Mouse (Mus musculus) frontal cortex, adult 2 months (tissue): ENCODE data around the gene Hivep2. TPM values are rescaled to one million over a fixed set of nuclear protein-coding genes. Genes with fewer than 3 reads are reported as not detected.

ENCODE experiments used
- DNase-seq, 2 experiments: peaks; one replicate each; pipeline ENCODE4 v3.0.0; 2022; ENCODE audit warnings: low spot score in 1 of 2; ENCODE audit errors: extremely low spot score in 1 of 2
- polyA plus RNA-seq: library from polyadenylated mRNA; depleted of rRNA; stranded (reverse); fragments of >200 nt; gene quantifications from 2 replicates; pipeline ENCODE4 v1.2.3, GENCODE M21; 2012

The Hivep2 gene
- polyA plus RNA-seq, 1 experiment, result 102 TPM

- peak in 1 of 2 experiments; percentile 66 for DNase-seq
Measured at GRCm38 (mm10) chr10:14017822-14018364, 52.0 kb downstream of the Hivep2 start.

- DNase-seq, result no peak
Measured at GRCm38 (mm10) chr10:14018672-14019071, 52.8 kb downstream of the Hivep2 start.

- DNase-seq, result no peak
Measured at GRCm38 (mm10) chr10:14019198-14019597, 53.3 kb downstream of the Hivep2 start.

GRCm38 (mm10) chr10:14020253-14020652 is 54.4 kb downstream of the Hivep2 start:
- DNase-seq, result no peak

- no peak for DNase-seq
Measured at GRCm38 (mm10) chr10:14024971-14025370, 59.1 kb downstream of the Hivep2 start.

- DNase-seq, result no peak
Measured at GRCm38 (mm10) chr10:14027751-14028150, 61.9 kb downstream of the Hivep2 start.

- no peak for DNase-seq
Measured at GRCm38 (mm10) chr10:14028956-14029355, 63.1 kb downstream of the Hivep2 start.

- DNase-seq, result no peak
Measured at GRCm38 (mm10) chr10:14030458-14031035, 64.7 kb downstream of the Hivep2 start.

GRCm38 (mm10) chr10:14032532-14032931 is 66.7 kb downstream of the Hivep2 start:
- no peak for DNase-seq

GRCm38 (mm10) chr10:14034046-14034445 is 68.2 kb downstream of the Hivep2 start:
- no peak for DNase-seq

- DNase-seq, result no peak
Measured at GRCm38 (mm10) chr10:14034790-14035189, 68.9 kb downstream of the Hivep2 start.

- no peak for DNase-seq
Measured at GRCm38 (mm10) chr10:14035607-14036006, 69.7 kb downstream of the Hivep2 start.

GRCm38 (mm10) chr10:14036472-14036871 is 70.6 kb downstream of the Hivep2 start:
- no peak for DNase-seq

GRCm38 (mm10) chr10:14037977-14038489 is 72.2 kb downstream of the Hivep2 start:
- DNase-seq, result no peak

- DNase-seq, result no peak
Measured at GRCm38 (mm10) chr10:14040716-14041470, 75.0 kb downstream of the Hivep2 start.

- no peak for DNase-seq
Measured at GRCm38 (mm10) chr10:14041606-14042005, 75.7 kb downstream of the Hivep2 start.

GRCm38 (mm10) chr10:14042539-14043348 is 76.9 kb downstream of the Hivep2 start:
- no peak for DNase-seq

- no peak for DNase-seq
Measured at GRCm38 (mm10) chr10:14043349-14043710, 77.5 kb downstream of the Hivep2 start.

- no peak for DNase-seq
Measured at GRCm38 (mm10) chr10:14044046-14044782, 78.3 kb downstream of the Hivep2 start.

GRCm38 (mm10) chr10:14044783-14045392 is 79.0 kb downstream of the Hivep2 start:
- DNase-seq, result no peak
